Comparison of ENCODE assay signal across 10 mouse cellular contexts in the genomic region with DNA sequence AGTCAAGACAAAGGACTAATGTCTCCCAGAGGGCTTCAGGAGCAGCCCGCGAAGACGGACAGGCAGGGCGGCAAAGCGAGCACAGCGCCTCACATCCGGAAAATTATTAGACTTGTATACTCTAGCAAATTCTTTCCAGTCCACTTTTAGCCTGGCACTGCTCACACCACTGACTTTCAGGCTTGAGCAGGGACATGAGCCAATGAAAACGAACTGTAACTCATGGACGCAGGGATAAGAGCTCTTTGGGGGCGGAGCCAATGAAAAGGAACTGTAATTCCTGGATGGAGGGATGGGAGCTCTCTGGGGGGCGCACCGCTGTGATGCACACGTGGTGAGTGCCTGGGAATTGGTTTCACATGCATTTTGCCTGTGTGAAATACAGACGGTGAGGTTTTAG. TPM values are rescaled to one million over a fixed set of nuclear protein-coding genes. Genes with fewer than 3 reads are reported as not detected.
DNase-seq lines count a peak whose midpoint lies in the region; ATAC-seq lines count a peak whose summit lies in the region.
"Had no signal": no experiment of that assay in that cellular context is flagged by ENCODE, and none has a peak within 500 bp of the region (broad histone marks: within the 10 kb centered on the region; RNA-seq: fewer than 3 reads in every experiment).

No protein-coding gene starts in this region.

- H3K4me1 ChIP-seq in heart, embryonic 11.5 days (ENCODE audit: control insufficient read depth, insufficient read depth, low read length): no peaks in the 10 kb centered on the region
- H3K4me1 ChIP-seq: liver, embryonic 13.5 days had no signal

- ATAC-seq in heart, embryonic 11.5 days (replicated peaks; ENCODE audit: insufficient number of reproducible peaks, low FRiP score, low TSS enrichment): peak; percentile 75; the same call in 1 of the 2 replicates

- H3K9ac ChIP-seq in heart, embryonic 11.5 days (ENCODE audit: low read depth, low read length): no peak overlapping the region
- H3K9ac ChIP-seq: liver, embryonic 13.5 days had no signal

- H3K27ac ChIP-seq in heart, embryonic 11.5 days (ENCODE audit: low read depth, low read length): no peak overlapping the region
- H3K27ac ChIP-seq: liver, embryonic 13.5 days had no signal

- H3K27me3 ChIP-seq in heart, embryonic 11.5 days (ENCODE audit: control insufficient read depth, insufficient read depth, low read length): no peaks in the 10 kb centered on the region
- H3K27me3 ChIP-seq: liver, embryonic 13.5 days had no signal

- no peak overlapping the region for H3K4me3 ChIP-seq in heart, embryonic 11.5 days (ENCODE audit: low read depth, low read length)
- H3K4me3 ChIP-seq: erythroblast, embryonic 14.5 days; liver, embryonic 13.5 days had no signal

- peak overlapping the region; percentile 31; the same call in 1 of the 2 replicates for H3K4me2 ChIP-seq in heart, embryonic 11.5 days
- H3K4me2 ChIP-seq: liver, embryonic 13.5 days had no signal

- H3K9me3 ChIP-seq in heart, embryonic 11.5 days (replicated peaks; ENCODE audit: control insufficient read depth, low read length): no peaks in the 10 kb centered on the region
- H3K9me3 ChIP-seq: liver, embryonic 13.5 days had no signal

- H3K36me3 ChIP-seq in heart, embryonic 11.5 days (ENCODE audit: control insufficient read depth, insufficient read depth, low read length): no peaks in the 10 kb centered on the region
- H3K36me3 ChIP-seq: liver, embryonic 13.5 days had no signal

- WGBS in heart, embryonic 11.5 days (ENCODE audit: insufficient replicate concordance): 51% methylated on average over 14 of the region's 14 CpGs

- peak; percentile 32 for DNase-seq in retina, postnatal 1 day
- no peak for DNase-seq in retina, embryonic 14.5 days (ENCODE audit: low spot score)
- DNase-seq in kidney, postnatal 10 days: peak; percentile 34
- no peak for DNase-seq in cerebellum, postnatal 36 days
- DNase-seq in left cerebral cortex, adult 11 months (ENCODE audit: low spot score): no peak
- no peak for DNase-seq in adrenal gland, postnatal 25 days
- DNase-seq: liver, embryonic 13.5 days; right cerebral cortex, postnatal 4 days had no signal

RNA-seq across cellular contexts. Expression of a gene that starts 26.3 kb away (rescaled TPM):
- 2.2 and 3.0 TPM in 2 replicates for polyA plus RNA-seq in heart, embryonic 11.5 days (2014; fragmentation: Nextera tagmentation; extraction: Ambion mirVana)
- total RNA-seq in adrenal gland, postnatal 25 days (2021): 9.6 and 11.3 TPM in 2 replicates
- polyA plus RNA-seq: erythroblast, embryonic 14.5 days had no signal

RNA-seq across cellular contexts. Expression of a gene that starts 37.4 kb away (rescaled TPM):
- polyA plus RNA-seq in heart, embryonic 11.5 days (2014; fragmentation: Nextera tagmentation; extraction: Ambion mirVana): 651 and 686 TPM in 2 replicates
- total RNA-seq in adrenal gland, postnatal 25 days (2021): 150 and 155 TPM in 2 replicates
- polyA plus RNA-seq: erythroblast, embryonic 14.5 days had no signal

Comparison
In these comparisons a context has a peak if more than half of its experiments do, and no peak if none do; other contexts are left out.
1. DNase-seq: peak in retina, postnatal 1 day (single experiment) and kidney, postnatal 10 days (single experiment); none in retina, embryonic 14.5 days (single experiment), cerebellum, postnatal 36 days (0 of 2), left cerebral cortex, adult 11 months (single experiment) and adrenal gland, postnatal 25 days (single experiment).